Mouse (Mus musculus): ENCODE results near the gene Usp29. TPM values are rescaled to one million over a fixed set of nuclear protein-coding genes. Genes with fewer than 3 reads are reported as not detected.

Usp29 gene
- 9.6 and 11.3 TPM in 2 replicates for polyA plus RNA-seq (2015; fragmentation: Nextera tagmentation; extraction: Ambion mirVana)

DNA sequence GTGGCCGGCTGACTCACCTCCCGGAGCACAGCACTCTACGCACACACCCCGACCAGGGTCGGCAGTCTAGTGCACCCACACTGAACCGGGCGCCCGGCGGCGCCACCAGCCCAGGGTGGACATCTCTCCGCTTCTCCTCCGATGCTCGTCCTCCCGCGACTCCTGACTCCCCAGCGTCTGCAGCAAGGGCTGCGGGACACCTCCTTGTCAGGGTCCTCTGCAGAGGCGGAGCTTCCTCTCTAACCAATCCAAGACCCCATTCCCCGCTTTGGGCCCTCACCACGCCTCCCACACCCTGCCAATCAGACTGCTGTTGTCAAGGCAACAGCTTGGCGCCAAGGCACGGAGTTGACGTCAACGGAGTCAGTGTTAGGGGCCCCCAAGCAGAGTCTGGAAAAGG, at the start of gene Usp29, which contains the start of gene Peg3:
Usp29 (plus strand) TSS at position 338 of the 400 bp plus-strand sequence.
Peg3 (minus strand) TSS at position 191 of the 400 bp plus-strand sequence.
- Histone ChIP-seq H3K9me3 (peaks cover 44% of the 10 kb centered on the region), H3K4me1 (no peaks in the 10 kb centered on the region), H3K4me3 (peak within 1 kb of the TSS; percentile 62), H3K27me3 (no peaks in the 10 kb centered on the region), H3K4me2 (peak within 1 kb of the TSS; percentile 58), H3K36me3 (peaks cover 17% of the 10 kb centered on the region; the same call in 1 of the 2 replicates), H3K27ac (peak within 1 kb of the TSS; percentile 93), H3K9ac (peak within 1 kb of the TSS; percentile 76)
- peak; percentile 73 for ATAC-seq (ENCODE audit: insufficient number of reproducible peaks, insufficient read depth, low FRiP score, low TSS enrichment, low read depth)
- WGBS, result 55% methylated on average over 24 of the region's 24 CpGs

DNA sequence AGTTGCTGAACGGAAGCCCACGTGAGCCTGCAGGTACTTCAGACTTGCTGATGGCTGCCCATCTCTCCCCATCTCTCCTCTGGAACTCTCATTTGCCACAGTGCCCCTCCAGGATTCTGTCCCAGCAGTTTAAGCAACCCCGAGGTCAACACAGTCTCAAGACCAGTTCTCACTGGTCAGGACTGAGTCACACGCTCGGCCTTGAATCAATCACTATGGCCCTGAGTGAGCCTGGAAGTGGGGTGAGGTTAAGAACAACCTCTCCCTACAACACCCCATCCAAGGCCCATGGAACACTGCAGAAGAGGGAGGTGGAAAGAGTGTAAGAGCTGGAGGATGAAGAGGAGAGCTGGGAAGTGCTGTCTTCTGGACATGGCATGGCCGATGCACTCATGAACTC, 44.9 kb upstream of the Usp29 start:
- Histone ChIP-seq H3K27me3 (no peaks in the 10 kb centered on the region), H3K27ac (no peak overlapping the region), H3K4me1 (no peaks in the 10 kb centered on the region), H3K9me3 (no peaks in the 10 kb centered on the region), H3K4me3 (no peak overlapping the region), H3K9ac (no peak overlapping the region), H3K36me3 (peaks cover 33% of the 10 kb centered on the region), H3K4me2 (no peak overlapping the region)
- WGBS, result 94% methylated on average over 6 of the region's 6 CpGs
- no peak for ATAC-seq (ENCODE audit: insufficient number of reproducible peaks, insufficient read depth, low FRiP score, low TSS enrichment, low read depth)

DNA sequence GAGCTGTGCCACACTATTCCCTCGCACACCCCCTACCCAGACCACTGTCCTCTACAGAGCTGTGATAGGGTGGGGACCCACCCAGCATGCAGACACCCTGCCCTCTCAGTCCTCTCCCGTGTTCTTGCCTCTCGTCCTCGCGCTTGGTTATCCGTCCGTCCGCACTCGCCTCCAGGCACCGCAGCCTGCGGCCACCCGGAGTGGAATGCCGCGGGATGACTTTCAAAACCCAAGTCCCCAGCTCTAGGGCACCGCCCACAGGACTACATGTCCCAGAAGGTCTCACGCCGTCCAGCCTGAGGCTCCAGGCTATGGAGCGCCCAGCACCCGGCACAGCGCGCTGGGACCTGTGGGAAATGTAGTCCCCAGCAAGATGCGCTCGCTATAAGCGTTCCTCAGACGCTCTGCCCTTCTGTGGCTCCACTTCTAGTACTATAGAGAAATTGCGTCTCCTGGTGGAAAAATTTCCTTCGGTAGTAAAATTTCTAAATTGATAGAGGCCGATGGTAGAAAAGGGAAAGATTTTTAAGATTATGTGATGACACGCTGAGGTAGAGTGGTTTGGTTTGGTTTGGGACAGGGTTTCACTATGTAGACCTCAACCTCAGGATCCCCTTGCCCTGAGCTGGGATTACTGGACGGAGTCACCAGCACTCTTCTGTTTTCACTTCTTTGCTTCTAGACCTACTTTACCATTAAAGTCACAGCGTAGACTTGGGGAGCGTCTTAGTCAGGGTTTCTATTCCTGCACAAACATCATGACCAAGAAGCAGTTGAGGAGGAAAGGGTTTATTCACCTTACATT, 33.9 kb upstream of the Usp29 start, which contains the start of gene Zim1:
Zim1 (minus strand) TSS at position 210 of the 805 bp plus-strand sequence.
- ATAC-seq (ENCODE audit: insufficient number of reproducible peaks, insufficient read depth, low FRiP score, low TSS enrichment, low read depth), result peak; percentile 98
- WGBS, result 11% methylated on average over 32 of the region's 32 CpGs
- Histone ChIP-seq H3K4me1 (no peaks in the 10 kb centered on the region), H3K27me3 (no peaks in the 10 kb centered on the region), H3K4me3 (peak within 1 kb of the TSS; percentile 58), H3K36me3 (no peaks in the 10 kb centered on the region), H3K9ac (peak within 1 kb of the TSS; percentile 73), H3K27ac (no peak within 1 kb of the TSS), H3K4me2 (peak within 1 kb of the TSS; percentile 73), H3K9me3 (no peaks in the 10 kb centered on the region)

DNA sequence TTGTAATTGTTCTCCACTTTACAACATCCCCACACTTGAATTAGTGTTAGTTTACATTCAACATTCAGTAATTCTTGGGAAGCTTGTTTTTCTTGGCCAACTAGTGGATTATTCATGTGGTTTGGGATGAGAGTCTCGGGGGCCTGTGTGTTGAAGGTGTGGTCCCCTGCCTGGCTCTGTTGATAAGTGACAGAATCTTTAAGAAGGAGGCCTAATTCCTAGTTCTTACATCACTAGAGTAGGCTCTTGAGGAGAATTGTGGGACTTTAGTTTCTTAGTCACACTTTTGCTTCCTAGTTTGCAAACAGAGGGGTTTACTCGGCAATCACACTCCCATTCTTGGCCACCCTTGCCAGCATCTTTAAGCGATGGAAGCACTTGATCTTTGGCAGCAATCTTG, 31.1 kb upstream of the Usp29 start:
- no peak for ATAC-seq (ENCODE audit: insufficient number of reproducible peaks, insufficient read depth, low FRiP score, low TSS enrichment, low read depth)
- Histone ChIP-seq H3K9ac (no peak overlapping the region), H3K4me1 (no peaks in the 10 kb centered on the region), H3K27ac (no peak overlapping the region), H3K9me3 (no peaks in the 10 kb centered on the region), H3K27me3 (no peaks in the 10 kb centered on the region), H3K36me3 (no peaks in the 10 kb centered on the region; the same call in 1 of the 2 replicates), H3K4me2 (no peak overlapping the region), H3K4me3 (no peak overlapping the region)
- WGBS, result 81% methylated on average over 3 of the region's 3 CpGs

DNA sequence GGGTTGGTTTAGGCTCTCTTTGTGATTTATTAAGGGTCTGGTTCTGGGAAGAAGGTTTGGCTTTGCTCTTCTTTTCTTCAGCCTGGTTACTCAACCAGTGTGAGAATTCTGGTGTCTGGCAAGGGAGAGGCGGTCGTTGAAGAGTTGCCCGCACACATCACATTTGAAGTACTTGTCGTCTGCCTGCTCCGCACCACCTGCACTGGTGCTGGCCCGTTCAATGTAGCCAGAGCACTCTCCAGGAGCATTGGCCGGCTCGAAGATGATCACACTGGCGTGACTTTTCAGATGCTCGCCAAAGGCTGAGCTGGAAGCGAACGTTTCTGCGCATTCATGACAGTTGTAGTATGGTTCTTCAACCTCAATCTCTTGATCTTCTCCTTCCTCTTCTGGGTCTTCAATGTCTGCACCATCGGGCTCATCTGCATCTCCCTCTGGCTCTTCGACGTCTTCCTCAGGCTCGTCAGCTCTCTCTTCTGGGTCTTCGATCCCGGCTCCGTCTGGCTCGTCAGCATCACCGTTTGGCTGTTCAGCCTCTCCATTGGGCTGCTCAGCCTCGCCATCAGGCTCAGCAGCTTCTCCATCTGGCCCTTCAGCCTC, 22.9 kb upstream of the Usp29 start:
- H3K36me3 ChIP-seq, result peaks cover 63% of the 10 kb centered on the region

DNA sequence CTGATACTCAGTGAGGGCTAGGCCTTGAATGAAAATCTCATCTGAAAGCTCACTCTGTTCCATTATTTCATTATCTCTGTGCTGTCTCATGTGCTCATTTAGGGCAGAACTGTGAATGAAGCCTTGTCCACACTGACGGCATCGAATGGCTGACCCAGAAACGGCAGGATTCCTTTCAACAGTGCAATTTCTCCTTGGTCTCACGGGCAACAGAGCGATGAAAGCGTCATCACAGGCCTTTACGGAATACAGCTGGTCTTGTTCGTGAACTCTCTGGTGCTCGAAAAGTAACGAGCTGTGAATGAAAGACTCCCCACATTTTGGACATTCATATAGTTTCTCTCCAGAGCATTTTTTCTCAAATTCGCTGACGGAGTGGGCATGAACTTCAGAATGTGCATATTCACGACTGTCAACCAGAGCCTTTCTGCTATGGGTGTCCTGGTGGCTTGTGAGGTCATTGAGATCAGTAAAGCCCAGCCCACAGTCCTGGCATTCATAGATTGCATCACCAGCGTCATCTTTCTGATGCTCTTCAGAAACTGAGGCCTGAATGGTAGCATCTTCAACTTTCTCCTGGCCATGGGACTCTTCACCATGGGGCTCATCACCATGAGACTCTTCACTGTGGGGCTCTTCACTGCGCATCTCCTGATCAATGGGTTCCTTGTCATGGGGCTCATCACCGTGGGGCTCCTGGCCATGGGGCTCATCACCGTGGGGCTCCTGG, 21.8 kb upstream of the Usp29 start:
- Histone ChIP-seq H3K36me3 (peaks cover 73% of the 10 kb centered on the region), H3K27me3 (no peaks in the 10 kb centered on the region), H3K27ac (no peak overlapping the region), H3K4me1 (no peaks in the 10 kb centered on the region), H3K9ac (no peak overlapping the region), H3K4me2 (no peak overlapping the region), H3K9me3 (0 out of 2 replicates have a peak, but pooled peaks cover 14% of the 10 kb centered on the region), H3K4me3 (no peak overlapping the region)
- ATAC-seq (ENCODE audit: insufficient number of reproducible peaks, insufficient read depth, low FRiP score, low TSS enrichment, low read depth), result no peak
- WGBS, result 90% methylated on average over 17 of the region's 17 CpGs

More for the DNA sequence above, 22.9 kb upstream of the Usp29 start:
- no peak overlapping the region for H3K4me2 ChIP-seq
- H3K4me1 ChIP-seq, result no peaks in the 10 kb centered on the region
- H3K27ac ChIP-seq, result no peak overlapping the region
- H3K9ac ChIP-seq, result no peak overlapping the region
- ATAC-seq (ENCODE audit: insufficient number of reproducible peaks, insufficient read depth, low FRiP score, low TSS enrichment, low read depth), result no peak
- H3K4me3 ChIP-seq, result no peak overlapping the region
- no peaks in the 10 kb centered on the region for H3K27me3 ChIP-seq
- 0 out of 2 replicates have a peak, but pooled peaks cover 14% of the 10 kb centered on the region for H3K9me3 ChIP-seq
- 94% methylated on average over 23 of the region's 23 CpGs for WGBS

DNA sequence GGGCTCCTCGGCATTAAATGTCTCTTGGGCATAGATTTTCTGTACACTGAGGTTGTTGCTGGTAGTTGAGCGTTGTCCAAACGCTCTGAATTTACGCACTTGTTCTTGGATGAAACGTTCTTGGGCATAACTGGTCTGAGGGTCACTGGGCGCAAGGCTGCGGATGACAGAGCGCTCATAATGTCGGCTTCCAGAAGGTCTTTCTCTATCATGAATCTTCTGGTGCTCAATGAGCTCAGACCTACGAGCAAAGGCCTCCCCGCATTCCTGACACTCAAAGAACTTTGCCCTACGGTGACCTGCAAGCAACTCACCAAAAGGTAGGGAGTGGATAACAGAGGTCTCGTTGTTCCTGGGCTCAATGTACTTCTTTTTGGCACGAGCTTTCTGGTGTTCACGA, 21.0 kb upstream of the Usp29 start:
- H3K4me3 ChIP-seq, result no peak overlapping the region
- no peak for ATAC-seq (ENCODE audit: insufficient number of reproducible peaks, insufficient read depth, low FRiP score, low TSS enrichment, low read depth)
- peaks cover 76% of the 10 kb centered on the region for H3K36me3 ChIP-seq
- H3K9me3 ChIP-seq, result 0 out of 2 replicates have a peak, but pooled peaks cover 14% of the 10 kb centered on the region
- H3K4me2 ChIP-seq, result no peak overlapping the region
- WGBS, result 92% methylated on average over 15 of the region's 15 CpGs
- H3K27ac ChIP-seq, result no peak overlapping the region
- H3K9ac ChIP-seq, result no peak overlapping the region
- no peaks in the 10 kb centered on the region for H3K4me1 ChIP-seq
- no peaks in the 10 kb centered on the region for H3K27me3 ChIP-seq

DNA sequence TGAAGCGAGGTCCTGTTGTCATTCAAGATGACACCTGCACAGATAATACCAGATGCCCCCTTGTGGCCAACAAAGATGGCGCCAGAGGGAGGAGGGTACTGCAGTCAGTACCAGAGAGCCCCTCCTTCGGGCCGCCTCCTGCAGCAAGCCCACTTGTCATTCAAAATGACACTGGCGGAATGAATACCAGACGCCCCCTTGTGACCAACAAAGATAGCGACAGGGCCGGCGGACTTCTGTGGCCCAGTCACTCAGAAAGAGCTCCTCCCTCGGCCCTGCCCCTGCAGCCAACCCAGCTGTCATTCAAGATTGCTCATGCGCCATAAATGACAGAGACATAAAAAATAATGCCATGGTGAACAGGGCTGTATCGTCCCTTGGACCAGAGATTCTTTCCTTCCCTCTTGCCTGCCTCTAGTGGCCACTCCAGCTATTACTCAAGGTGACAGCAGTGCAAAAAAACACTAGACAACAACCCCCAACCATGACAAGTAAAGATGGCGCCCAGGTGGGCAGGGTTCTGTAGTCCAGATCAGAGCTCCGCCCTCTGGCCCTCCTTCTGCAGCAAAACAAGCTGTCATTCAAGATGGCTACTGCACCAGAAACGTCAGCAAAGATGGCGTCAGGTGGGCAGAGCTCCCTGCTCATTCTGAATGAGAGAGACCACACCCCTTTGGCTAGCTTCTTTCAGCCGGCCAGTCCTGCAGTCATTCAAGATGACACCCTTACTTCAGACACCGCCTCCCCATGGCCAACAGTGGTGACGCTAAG, 2.8 kb upstream of the Usp29 start:
- H3K4me2 ChIP-seq, result peak overlapping the region; percentile 58
- H3K4me3 ChIP-seq, result peak overlapping the region; percentile 62
- peaks cover 42% of the 10 kb centered on the region; the same call in 1 of the 2 replicates for H3K36me3 ChIP-seq
- peak; percentile 49 for ATAC-seq (ENCODE audit: insufficient number of reproducible peaks, insufficient read depth, low FRiP score, low TSS enrichment, low read depth)
- 51% methylated on average over 19 of the region's 19 CpGs for WGBS
- H3K27ac ChIP-seq, result peak overlapping the region; percentile 78
- H3K4me1 ChIP-seq, result no peaks in the 10 kb centered on the region
- no peaks in the 10 kb centered on the region for H3K27me3 ChIP-seq
- no peak overlapping the region for H3K9ac ChIP-seq
- peaks cover 44% of the 10 kb centered on the region for H3K9me3 ChIP-seq

DNA sequence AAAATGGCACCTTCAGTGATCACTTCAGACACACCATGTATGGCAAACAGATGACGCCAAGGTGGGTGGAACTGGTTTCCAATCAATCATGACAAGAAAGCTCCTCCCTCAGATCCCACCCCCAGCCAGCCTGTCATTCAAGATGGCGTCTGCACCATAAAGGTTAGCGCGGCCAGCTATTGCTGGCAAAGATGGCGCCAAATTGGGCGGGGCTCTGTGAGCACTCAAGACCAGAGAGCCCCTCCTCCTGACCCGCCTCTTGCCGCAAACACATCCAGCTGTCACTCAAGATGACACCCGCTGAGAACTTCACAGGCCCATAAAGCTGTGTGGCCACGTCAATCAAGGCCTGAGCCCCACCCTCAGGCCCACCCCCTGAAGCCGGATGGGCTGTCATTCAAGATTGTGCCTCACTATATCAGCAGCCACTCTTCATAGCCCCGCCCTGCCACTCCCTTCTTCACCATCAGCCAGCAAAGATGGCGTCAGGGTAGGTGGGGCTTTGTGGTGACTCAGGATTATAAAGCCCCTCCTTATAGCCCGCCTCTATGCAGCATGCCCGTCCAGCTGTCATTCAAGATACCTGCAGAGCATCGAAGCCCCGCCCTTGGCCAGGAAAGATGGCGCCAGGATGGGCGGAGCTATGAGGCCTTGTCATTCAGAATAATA, 2.0 kb upstream of the Usp29 start:
- ATAC-seq (ENCODE audit: insufficient number of reproducible peaks, insufficient read depth, low FRiP score, low TSS enrichment, low read depth), result peak; percentile 85
- peak overlapping the region; percentile 62 for H3K4me3 ChIP-seq
- WGBS, result 56% methylated on average over 19 of the region's 19 CpGs
- peaks cover 34% of the 10 kb centered on the region; the same call in 1 of the 2 replicates for H3K36me3 ChIP-seq
- H3K4me1 ChIP-seq, result no peaks in the 10 kb centered on the region
- H3K9ac ChIP-seq, result no peak overlapping the region
- H3K4me2 ChIP-seq, result peak overlapping the region; percentile 58
- no peaks in the 10 kb centered on the region for H3K27me3 ChIP-seq
- peaks cover 44% of the 10 kb centered on the region for H3K9me3 ChIP-seq
- peak overlapping the region; percentile 93 for H3K27ac ChIP-seq

DNA sequence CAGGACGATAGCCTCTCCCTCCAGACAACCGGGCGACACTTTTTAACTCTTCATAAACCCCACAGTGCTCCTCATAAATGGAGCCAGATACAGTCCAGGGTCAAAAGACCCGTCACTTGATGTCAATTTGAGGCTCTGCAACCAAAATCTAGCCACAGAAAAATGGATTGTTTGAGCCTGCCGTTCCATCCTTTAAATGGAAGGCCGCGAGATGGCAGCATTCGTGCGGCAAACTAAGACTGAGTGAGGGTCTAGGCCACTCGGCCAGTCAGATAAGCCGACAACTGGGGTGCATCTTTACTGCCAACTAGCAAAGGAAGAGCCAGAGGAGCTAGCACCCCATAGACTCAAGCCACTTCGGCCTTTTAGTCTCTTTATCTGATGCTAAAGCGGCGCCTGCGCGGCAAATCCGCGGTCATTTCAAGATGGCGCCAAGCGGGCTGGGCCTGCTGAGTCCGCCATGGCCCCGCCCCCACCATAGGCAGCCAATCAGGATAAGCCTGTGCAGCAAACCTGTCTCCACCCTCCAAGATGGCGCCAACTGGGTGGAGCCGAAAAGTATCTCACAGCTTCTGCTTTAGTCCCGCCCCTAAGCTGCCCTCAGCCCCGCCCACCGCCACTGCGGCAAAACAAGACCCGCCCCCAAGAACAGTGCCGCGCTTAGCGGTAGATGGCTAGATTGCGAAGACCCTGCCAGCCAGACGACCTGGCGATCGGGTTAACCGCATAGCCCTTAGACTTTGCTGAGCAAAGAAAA, 1.1 kb upstream of the Usp29 start:
- peak; percentile 63 for ATAC-seq (ENCODE audit: insufficient number of reproducible peaks, insufficient read depth, low FRiP score, low TSS enrichment, low read depth)
- H3K27me3 ChIP-seq, result no peaks in the 10 kb centered on the region
- peaks cover 44% of the 10 kb centered on the region for H3K9me3 ChIP-seq
- H3K9ac ChIP-seq, result peak overlapping the region; percentile 76
- peaks cover 26% of the 10 kb centered on the region; the same call in 1 of the 2 replicates for H3K36me3 ChIP-seq
- peak overlapping the region; percentile 93 for H3K27ac ChIP-seq
- peak overlapping the region; percentile 58 for H3K4me2 ChIP-seq
- H3K4me1 ChIP-seq, result no peaks in the 10 kb centered on the region
- H3K4me3 ChIP-seq, result peak overlapping the region; percentile 62
- 51% methylated on average over 37 of the region's 37 CpGs for WGBS
